Mouse (Mus musculus) thymus, adult 2 months (tissue): ENCODE results near the gene Fgd3. TPM values are rescaled to one million over a fixed set of nuclear protein-coding genes. Genes with fewer than 3 reads are reported as not detected.

Source experiments
- DNase-seq: peaks from one replicate; pipeline ENCODE4 v3.0.0; 2021
- H3K27ac ChIP-seq: fragments of 200-500 bp; 2 replicates; pipeline ENCODE4 v1.5.1; 2012; ENCODE audit warnings: low read length, control low read depth; ENCODE audit not compliant: control insufficient read depth, insufficient read depth
- H3K27me3 ChIP-seq: fragments of 200-500 bp; 2 replicates; pipeline ENCODE4 v1.6.1; 2012; ENCODE audit warnings: mild to moderate bottlenecking, low read length, moderate library complexity, mixed read lengths; ENCODE audit not compliant: control insufficient read depth, insufficient read depth
- H3K36me3 ChIP-seq: fragments of 200-500 bp; 2 replicates; pipeline ENCODE4 v1.6.1; 2012; ENCODE audit warnings: mild to moderate bottlenecking, low read length, moderate library complexity; ENCODE audit not compliant: control insufficient read depth, insufficient read depth
- H3K4me1 ChIP-seq: fragments of 200-500 bp; replicated peaks from 2 replicates; pipeline ENCODE4 v1.6.1; 2012; ENCODE audit warnings: low read length; ENCODE audit not compliant: control insufficient read depth, insufficient read depth
- H3K4me3 ChIP-seq: fragments of 200-500 bp; 2 replicates; pipeline ENCODE4 v1.5.1; 2012; ENCODE audit warnings: mild to moderate bottlenecking, low read length, control low read depth, moderate library complexity; ENCODE audit not compliant: control insufficient read depth, insufficient read depth
- CTCF ChIP-seq: fragments of 200-500 bp; IDR thresholded peaks from 2 replicates; pipeline ENCODE4 v1.5.1; 2012; ENCODE audit warnings: mild to moderate bottlenecking, control low read depth, low read length, moderate library complexity, borderline replicate concordance; ENCODE audit not compliant: control insufficient read depth, poor library complexity, insufficient read depth; ENCODE audit errors: extremely low read depth
- POLR2A ChIP-seq: fragments of 200-500 bp; IDR thresholded peaks from 2 replicates; pipeline ENCODE4 v1.6.1; 2012; ENCODE audit warnings: mild to moderate bottlenecking, low read length, control low read depth, moderate library complexity; ENCODE audit not compliant: control insufficient read depth, poor library complexity, insufficient read depth; ENCODE audit errors: extremely low read depth
- WGBS: fragments of 180-500 bp; shearing (Covaris S2); methylation state at CpG from one replicate; pipeline ENCODE4 v1.1.7; 2018; 5-methylcytosine and 5-hydroxymethylcytosine counted together
- polyA plus RNA-seq: library from polyadenylated mRNA; depleted of rRNA; stranded (reverse); fragments of >200 nt; gene quantifications from 2 replicates; pipeline ENCODE4 v1.2.3, GENCODE M21; 2012

Fgd3 gene
- polyA plus RNA-seq, 1 experiment = 19.2 TPM

- H3K4me1 ChIP-seq = peaks cover 37% of the 10 kb centered on the region
- no peaks in the 10 kb centered on the region for H3K27me3 ChIP-seq
- no peak for DNase-seq
- no peaks in the 10 kb centered on the region for H3K36me3 ChIP-seq
- 7% methylated on average over 12 of the region's 12 CpGs for WGBS
- no peak overlapping the region for H3K27ac ChIP-seq
- TF ChIP-seq CTCF (no peak), POLR2A (no peak)
- peak overlapping the region; percentile 50 for H3K4me3 ChIP-seq
These were observed 72.8 kb downstream of the Fgd3 start for GRCm38 (mm10) chr13:49247232-49247739.

GRCm38 (mm10) chr13:49246626-49247025, 73.5 kb downstream of the Fgd3 start:
- no peaks in the 10 kb centered on the region for H3K27me3 ChIP-seq
- no peak for DNase-seq
- H3K4me3 ChIP-seq = no peak overlapping the region
- peaks cover 43% of the 10 kb centered on the region for H3K4me1 ChIP-seq
- no peaks in the 10 kb centered on the region for H3K36me3 ChIP-seq
- H3K27ac ChIP-seq = no peak overlapping the region
- whole genome bisulfite sequencing = 98% methylated on average over 2 of the region's 2 CpGs
- TF ChIP-seq CTCF (no peak), POLR2A (no peak)

- TF ChIP-seq CTCF (no peak), POLR2A (no peak)
- Histone ChIP-seq H3K4me1 (peaks cover 49% of the 10 kb centered on the region), H3K36me3 (no peaks in the 10 kb centered on the region)
These were observed 74.1 kb downstream of the Fgd3 start for GRCm38 (mm10) chr13:49246011-49246410.

GRCm38 (mm10) chr13:49245251-49245650, 74.9 kb downstream of the Fgd3 start:
- Histone ChIP-seq H3K4me3 (no peak overlapping the region), H3K27ac (no peak overlapping the region), H3K4me1 (peaks cover 53% of the 10 kb centered on the region), H3K36me3 (no peaks in the 10 kb centered on the region), H3K27me3 (no peaks in the 10 kb centered on the region)
- no peak for TF ChIP-seq POLR2A
- no peak for TF ChIP-seq CTCF
- 81% methylated on average over 4 of the region's 4 CpGs for WGBS
- DNase-seq = no peak

More at GRCm38 (mm10) chr13:49246011-49246410, 74.1 kb downstream of the Fgd3 start:
- Histone ChIP-seq H3K4me3 (no peak overlapping the region), H3K27ac (no peak overlapping the region), H3K27me3 (no peaks in the 10 kb centered on the region)
- 87% methylated on average over 3 of the region's 3 CpGs for WGBS
- DNase-seq = no peak

GRCm38 (mm10) chr13:49243492-49243891, 76.6 kb downstream of the Fgd3 start:
- no peak overlapping the region for H3K4me3 ChIP-seq
- WGBS = 68% methylated on average over 2 of the region's 2 CpGs
- H3K27ac ChIP-seq = peak overlapping the region; percentile 56; the same call in 1 of the 2 replicates
- H3K27me3 ChIP-seq = no peaks in the 10 kb centered on the region
- DNase-seq = no peak
- H3K4me1 ChIP-seq = peaks cover 49% of the 10 kb centered on the region
- TF ChIP-seq CTCF (no peak), POLR2A (no peak)
- H3K36me3 ChIP-seq = no peaks in the 10 kb centered on the region

GRCm38 (mm10) chr13:49242321-49243065, 77.6 kb downstream of the Fgd3 start:
- Histone ChIP-seq H3K27me3 (no peaks in the 10 kb centered on the region), H3K27ac (peak overlapping the region; percentile 75), H3K4me1 (peaks cover 40% of the 10 kb centered on the region), H3K36me3 (no peaks in the 10 kb centered on the region), H3K4me3 (peak overlapping the region; percentile 8)
- WGBS = 3% methylated on average over 9 of the region's 9 CpGs
- peak; percentile 81 for DNase-seq
- TF ChIP-seq POLR2A = 0 out of 2 replicates have a peak, but pooled peaks have one; percentile 7
- TF ChIP-seq CTCF = no peak
